Mouse (Mus musculus): ENCODE measurements around the gene Apom. TPM values are rescaled to one million over a fixed set of nuclear protein-coding genes. Genes with fewer than 3 reads are reported as not detected.

Apom gene
- polyA plus RNA-seq, 1 experiment from 2014 or later, result 8.3 TPM

- Histone ChIP-seq H3K9ac (no peak overlapping the region), H3K4me2 (no peak overlapping the region), H3K36me3 (peaks cover 70% of the 10 kb centered on the region), H3K4me1 (replicated peaks) (peaks cover 18% of the 10 kb centered on the region), H3K27ac (ENCODE audit: poor library complexity, severe bottlenecking) (no peak overlapping the region), H3K27me3 (replicated peaks) (no peaks in the 10 kb centered on the region), H3K9me3 (replicated peaks) (no peaks in the 10 kb centered on the region), H3K4me3 (no peak overlapping the region)
- no peak for ATAC-seq (ENCODE audit: insufficient number of reproducible peaks, low FRiP score)
- 89% methylated on average over 14 of the region's 14 CpGs for WGBS
These were observed 39.2 kb downstream of the Apom start for GRCm38 (mm10) chr17:35092403-35093198.

GRCm38 (mm10) chr17:35090166-35090932 is 41.5 kb downstream of the Apom start:
- no peak for ATAC-seq (ENCODE audit: insufficient number of reproducible peaks, low FRiP score)

GRCm38 (mm10) chr17:35088825-35089644 is 42.8 kb downstream of the Apom start, which contains the start of gene Abhd16a:
Abhd16a (plus strand) TSS chr17:35089263.
- 3% methylated on average over 65 of the region's 67 CpGs for WGBS
- Histone ChIP-seq H3K27me3 (replicated peaks) (no peaks in the 10 kb centered on the region), H3K27ac (ENCODE audit: poor library complexity, severe bottlenecking) (peak within 1 kb of the TSS; percentile 94), H3K4me2 (peak within 1 kb of the TSS; percentile 72), H3K9ac (peak within 1 kb of the TSS; percentile 89), H3K9me3 (replicated peaks) (no peaks in the 10 kb centered on the region), H3K4me3 (peak within 1 kb of the TSS; percentile 71), H3K4me1 (replicated peaks) (peaks cover 19% of the 10 kb centered on the region), H3K36me3 (peaks cover 35% of the 10 kb centered on the region)
- peak; percentile 97 for ATAC-seq (ENCODE audit: insufficient number of reproducible peaks, low FRiP score)

More at GRCm38 (mm10) chr17:35090166-35090932, 41.5 kb downstream of the Apom start:
- Histone ChIP-seq H3K4me2 (peak overlapping the region; percentile 72), H3K4me1 (replicated peaks) (peaks cover 22% of the 10 kb centered on the region), H3K9ac (peak overlapping the region; percentile 89), H3K36me3 (peaks cover 47% of the 10 kb centered on the region), H3K27me3 (replicated peaks) (no peaks in the 10 kb centered on the region), H3K27ac (ENCODE audit: poor library complexity, severe bottlenecking) (no peak overlapping the region; the same call in 1 of the 2 replicates), H3K9me3 (replicated peaks) (no peaks in the 10 kb centered on the region), H3K4me3 (peak overlapping the region; percentile 71)
- 63% methylated on average over 8 of the region's 8 CpGs for WGBS

- H3K9me3 ChIP-seq (replicated peaks), result no peaks in the 10 kb centered on the region
- ATAC-seq (ENCODE audit: insufficient number of reproducible peaks, low FRiP score), result no peak
- H3K4me1 ChIP-seq (replicated peaks), result peaks cover 19% of the 10 kb centered on the region
- no peaks in the 10 kb centered on the region for H3K27me3 ChIP-seq (replicated peaks)
- H3K9ac ChIP-seq, result no peak overlapping the region
- WGBS, result 31% methylated on average over 2 of the region's 2 CpGs
- no peak overlapping the region for H3K27ac ChIP-seq (ENCODE audit: poor library complexity, severe bottlenecking)
- peaks cover 28% of the 10 kb centered on the region for H3K36me3 ChIP-seq
- H3K4me2 ChIP-seq, result no peak overlapping the region
- H3K4me3 ChIP-seq, result no peak overlapping the region
These were observed 43.7 kb downstream of the Apom start for GRCm38 (mm10) chr17:35088151-35088550.

GRCm38 (mm10) chr17:35085208-35085865 is 46.5 kb downstream of the Apom start, which contains the start of gene Ly6g6f:
Ly6g6f (minus strand) TSS chr17:35085610.
- H3K4me2 ChIP-seq, result no peak within 1 kb of the TSS
- WGBS, result 49% methylated on average over 7 of the region's 7 CpGs
- H3K4me3 ChIP-seq, result no peak within 1 kb of the TSS
- H3K9me3 ChIP-seq (replicated peaks), result no peaks in the 10 kb centered on the region
- H3K36me3 ChIP-seq, result 0 out of 2 replicates have a peak, but pooled peaks cover 1% of the 10 kb centered on the region
- ATAC-seq (ENCODE audit: insufficient number of reproducible peaks, low FRiP score), result no peak
- peaks cover 18% of the 10 kb centered on the region for H3K4me1 ChIP-seq (replicated peaks)
- H3K27me3 ChIP-seq (replicated peaks), result 0 out of 2 replicates have a peak, but pooled peaks cover 9% of the 10 kb centered on the region
- H3K9ac ChIP-seq, result peak within 1 kb of the TSS; percentile 6; the same call in 1 of the 2 replicates
- H3K27ac ChIP-seq (ENCODE audit: poor library complexity, severe bottlenecking), result no peak within 1 kb of the TSS

- 45% methylated on average over 3 of the region's 3 CpGs for WGBS
- Histone ChIP-seq H3K4me1 (replicated peaks) (peaks cover 23% of the 10 kb centered on the region), H3K9me3 (replicated peaks) (no peaks in the 10 kb centered on the region), H3K36me3 (no peaks in the 10 kb centered on the region), H3K27ac (ENCODE audit: poor library complexity, severe bottlenecking) (no peak overlapping the region), H3K4me2 (no peak overlapping the region), H3K27me3 (replicated peaks) (0 out of 2 replicates have a peak, but pooled peaks cover 9% of the 10 kb centered on the region), H3K9ac (no peak overlapping the region), H3K4me3 (no peak overlapping the region)
- ATAC-seq (ENCODE audit: insufficient number of reproducible peaks, low FRiP score), result no peak
These were observed 47.8 kb downstream of the Apom start for GRCm38 (mm10) chr17:35083929-35084497.

GRCm38 (mm10) chr17:35082841-35083576 is 48.8 kb downstream of the Apom start:
- no peaks in the 10 kb centered on the region for H3K36me3 ChIP-seq
- WGBS, result 77% methylated on average over 16 of the region's 16 CpGs
- H3K27ac ChIP-seq (ENCODE audit: poor library complexity, severe bottlenecking), result no peak overlapping the region
- H3K4me2 ChIP-seq, result no peak overlapping the region
- no peak for ATAC-seq (ENCODE audit: insufficient number of reproducible peaks, low FRiP score)
- H3K4me3 ChIP-seq, result no peak overlapping the region
- H3K9ac ChIP-seq, result no peak overlapping the region
- 0 out of 2 replicates have a peak, but pooled peaks cover 9% of the 10 kb centered on the region for H3K27me3 ChIP-seq (replicated peaks)
- H3K9me3 ChIP-seq (replicated peaks), result no peaks in the 10 kb centered on the region
- peaks cover 26% of the 10 kb centered on the region for H3K4me1 ChIP-seq (replicated peaks)

- Histone ChIP-seq H3K27me3 (replicated peaks) (0 out of 2 replicates have a peak, but pooled peaks cover 9% of the 10 kb centered on the region), H3K4me1 (replicated peaks) (peaks cover 41% of the 10 kb centered on the region), H3K9ac (no peak overlapping the region), H3K36me3 (no peaks in the 10 kb centered on the region), H3K4me2 (no peak overlapping the region), H3K27ac (ENCODE audit: poor library complexity, severe bottlenecking) (no peak overlapping the region), H3K9me3 (replicated peaks) (no peaks in the 10 kb centered on the region), H3K4me3 (no peak overlapping the region)
- WGBS, result 81% methylated on average over 4 of the region's 4 CpGs
- no peak for ATAC-seq (ENCODE audit: insufficient number of reproducible peaks, low FRiP score)
These were observed 51.1 kb downstream of the Apom start for GRCm38 (mm10) chr17:35080710-35081109.

GRCm38 (mm10) chr17:35080248-35080647 is 51.6 kb downstream of the Apom start:
- H3K9me3 ChIP-seq (replicated peaks), result no peaks in the 10 kb centered on the region
- no peak for ATAC-seq (ENCODE audit: insufficient number of reproducible peaks, low FRiP score)
- no peak overlapping the region for H3K4me3 ChIP-seq
- H3K9ac ChIP-seq, result peak overlapping the region; percentile 42; the same call in 1 of the 2 replicates
- peaks cover 37% of the 10 kb centered on the region for H3K4me1 ChIP-seq (replicated peaks)
- WGBS, result 24% methylated on average over 6 of the region's 6 CpGs
- H3K27ac ChIP-seq (ENCODE audit: poor library complexity, severe bottlenecking), result no peak overlapping the region
- H3K4me2 ChIP-seq, result peak overlapping the region; percentile 50
- H3K27me3 ChIP-seq (replicated peaks), result 0 out of 2 replicates have a peak, but pooled peaks cover 9% of the 10 kb centered on the region
- H3K36me3 ChIP-seq, result no peaks in the 10 kb centered on the region

Data from heart, embryonic 12.5 days (tissue).